Mouse (Mus musculus) limb, embryonic 10.5 days (tissue): ENCODE measurements at regions not wholly inside any gene's neighbourhood (a gene's known extent, or its start where the extent isn't known, plus 50 kb on each side); places are given as distances from the start of the nearest gene placed in this dataset.

Experiments
- DNase-seq: peaks from one replicate; pipeline ENCODE4 v3.0.0-alpha.2; 2017; ENCODE audit warnings: low spot score
- H3K27ac ChIP-seq: fragments of 300-500 bp; sonication (generic); 2 replicates; pipeline ENCODE4 v1.5.1; 2016; ENCODE audit warnings: mild to moderate bottlenecking
- H3K27me3 ChIP-seq: fragments of 300-500 bp; sonication (generic); 2 replicates; pipeline ENCODE4 v1.6.1; 2016; ENCODE audit warnings: low read depth, mild to moderate bottlenecking; ENCODE audit not compliant: poor library complexity, severe bottlenecking
- H3K36me3 ChIP-seq: fragments of 300-500 bp; sonication (generic); 2 replicates; pipeline ENCODE4 v1.6.1; 2016; ENCODE audit warnings: mild to moderate bottlenecking, moderate library complexity
- H3K4me1 ChIP-seq: fragments of 300-500 bp; sonication (generic); 2 replicates; pipeline ENCODE4 v1.6.1; 2016
- H3K4me3 ChIP-seq: fragments of 300-500 bp; sonication (generic); 2 replicates; pipeline ENCODE4 v1.5.1; 2016; ENCODE audit warnings: mild to moderate bottlenecking, moderate library complexity
- H3K9me3 ChIP-seq: fragments of 300-500 bp; sonication (generic); replicated peaks from 2 replicates; pipeline ENCODE4 v1.6.1; 2016; ENCODE audit warnings: mild to moderate bottlenecking
- WGBS: fragments of 180-500 bp; shearing (Covaris S2); methylation state at CpG from one replicate; pipeline ENCODE4 v1.1.7; 2016; 5-methylcytosine and 5-hydroxymethylcytosine counted together

GRCm38 (mm10) chr1:71953292-71953691 lies 258.8 kb downstream of the Mreg start:
- DNase-seq = no peak
- no peaks in the 10 kb centered on the region for H3K9me3 ChIP-seq
- no peaks in the 10 kb centered on the region for H3K36me3 ChIP-seq
- 81% methylated on average over 6 of the region's 6 CpGs for WGBS
- H3K4me1 ChIP-seq = peaks cover 12% of the 10 kb centered on the region
- H3K27ac ChIP-seq = no peak overlapping the region
- H3K4me3 ChIP-seq = no peak overlapping the region
- no peaks in the 10 kb centered on the region for H3K27me3 ChIP-seq

- WGBS = 79% methylated on average over 7 of the region's 7 CpGs
- H3K4me1 ChIP-seq = peaks cover 15% of the 10 kb centered on the region
- no peak overlapping the region for H3K27ac ChIP-seq
- DNase-seq = no peak
- H3K9me3 ChIP-seq = no peaks in the 10 kb centered on the region
- H3K36me3 ChIP-seq = no peaks in the 10 kb centered on the region
- H3K27me3 ChIP-seq = no peaks in the 10 kb centered on the region
- no peak overlapping the region for H3K4me3 ChIP-seq
Measured at GRCm38 (mm10) chr1:71949549-71949948, 262.6 kb downstream of the Mreg start.

- Histone ChIP-seq H3K4me3 (no peak overlapping the region), H3K9me3 (no peaks in the 10 kb centered on the region), H3K27me3 (no peaks in the 10 kb centered on the region), H3K36me3 (no peaks in the 10 kb centered on the region), H3K27ac (no peak overlapping the region), H3K4me1 (peaks cover 14% of the 10 kb centered on the region)
- 94% methylated on average over 4 of the region's 4 CpGs for WGBS
- no peak for DNase-seq
Measured at GRCm38 (mm10) chr1:71948686-71949085, 263.4 kb downstream of the Mreg start.

GRCm38 (mm10) chr1:71947506-71947905 lies 264.6 kb downstream of the Mreg start:
- no peaks in the 10 kb centered on the region for H3K36me3 ChIP-seq
- H3K27ac ChIP-seq = no peak overlapping the region
- H3K4me1 ChIP-seq = 0 out of 2 replicates have a peak, but pooled peaks cover 10% of the 10 kb centered on the region
- H3K9me3 ChIP-seq = no peaks in the 10 kb centered on the region
- 95% methylated on average over 2 of the region's 2 CpGs for WGBS
- DNase-seq = no peak
- H3K4me3 ChIP-seq = no peak overlapping the region
- H3K27me3 ChIP-seq = no peaks in the 10 kb centered on the region

- no peaks in the 10 kb centered on the region for H3K27me3 ChIP-seq
- H3K4me1 ChIP-seq = 0 out of 2 replicates have a peak, but pooled peaks cover 10% of the 10 kb centered on the region
- H3K9me3 ChIP-seq = no peaks in the 10 kb centered on the region
- 44% methylated on average over 2 of the region's 2 CpGs for WGBS
- H3K36me3 ChIP-seq = no peaks in the 10 kb centered on the region
- DNase-seq = no peak
- H3K4me3 ChIP-seq = no peak overlapping the region
- no peak overlapping the region for H3K27ac ChIP-seq
Measured at GRCm38 (mm10) chr1:71946911-71947310, 265.2 kb downstream of the Mreg start.

- Histone ChIP-seq H3K9me3 (no peaks in the 10 kb centered on the region), H3K27ac (no peak overlapping the region), H3K4me3 (no peak overlapping the region), H3K36me3 (no peaks in the 10 kb centered on the region), H3K4me1 (0 out of 2 replicates have a peak, but pooled peaks cover 14% of the 10 kb centered on the region), H3K27me3 (no peaks in the 10 kb centered on the region)
- 95% methylated on average over 6 of the region's 6 CpGs for WGBS
- DNase-seq = no peak
Measured at GRCm38 (mm10) chr1:71945070-71945469, 267.0 kb downstream of the Mreg start.

GRCm38 (mm10) chr1:71944531-71944930 lies 267.6 kb downstream of the Mreg start:
- no peak for DNase-seq
- 47% methylated on average over 3 of the region's 3 CpGs for WGBS
- H3K27me3 ChIP-seq = no peaks in the 10 kb centered on the region
- no peak overlapping the region for H3K27ac ChIP-seq
- H3K4me1 ChIP-seq = 0 out of 2 replicates have a peak, but pooled peaks cover 14% of the 10 kb centered on the region
- H3K9me3 ChIP-seq = no peaks in the 10 kb centered on the region
- H3K4me3 ChIP-seq = no peak overlapping the region
- H3K36me3 ChIP-seq = no peaks in the 10 kb centered on the region

GRCm38 (mm10) chr1:71942145-71942544 lies 270.0 kb downstream of the Mreg start:
- no peak overlapping the region for H3K4me3 ChIP-seq
- no peak for DNase-seq
- peaks cover 32% of the 10 kb centered on the region for H3K4me1 ChIP-seq
- H3K9me3 ChIP-seq = no peaks in the 10 kb centered on the region
- H3K36me3 ChIP-seq = no peaks in the 10 kb centered on the region
- H3K27ac ChIP-seq = no peak overlapping the region
- H3K27me3 ChIP-seq = no peaks in the 10 kb centered on the region

- Histone ChIP-seq H3K27ac (no peak overlapping the region), H3K9me3 (no peaks in the 10 kb centered on the region), H3K36me3 (no peaks in the 10 kb centered on the region), H3K27me3 (no peaks in the 10 kb centered on the region), H3K4me1 (peaks cover 34% of the 10 kb centered on the region), H3K4me3 (no peak overlapping the region)
- DNase-seq = no peak
- 63% methylated on average over 4 of the region's 4 CpGs for WGBS
Measured at GRCm38 (mm10) chr1:71941688-71942087, 270.4 kb downstream of the Mreg start.

GRCm38 (mm10) chr1:71940900-71941299 lies 271.2 kb downstream of the Mreg start:
- Histone ChIP-seq H3K4me1 (peaks cover 37% of the 10 kb centered on the region), H3K27ac (no peak overlapping the region), H3K27me3 (no peaks in the 10 kb centered on the region), H3K9me3 (no peaks in the 10 kb centered on the region), H3K4me3 (no peak overlapping the region), H3K36me3 (no peaks in the 10 kb centered on the region)
- DNase-seq = no peak
- WGBS = 68% methylated on average over 4 of the region's 4 CpGs

- H3K27ac ChIP-seq = peak overlapping the region; percentile 15; the same call in 1 of the 2 replicates
- no peak overlapping the region for H3K4me3 ChIP-seq
- H3K27me3 ChIP-seq = no peaks in the 10 kb centered on the region
- H3K36me3 ChIP-seq = no peaks in the 10 kb centered on the region
- 57% methylated on average over 12 of the region's 12 CpGs for WGBS
- H3K4me1 ChIP-seq = peaks cover 36% of the 10 kb centered on the region
- DNase-seq = no peak
- no peaks in the 10 kb centered on the region for H3K9me3 ChIP-seq
Measured at GRCm38 (mm10) chr1:71938323-71939007, 273.6 kb downstream of the Mreg start.

- no peaks in the 10 kb centered on the region for H3K27me3 ChIP-seq
- H3K27ac ChIP-seq = peak overlapping the region; percentile 15; the same call in 1 of the 2 replicates
- 44% methylated on average over 8 of the region's 8 CpGs for WGBS
- H3K9me3 ChIP-seq = no peaks in the 10 kb centered on the region
- no peak for DNase-seq
- H3K4me1 ChIP-seq = peaks cover 33% of the 10 kb centered on the region
- H3K4me3 ChIP-seq = no peak overlapping the region
- no peaks in the 10 kb centered on the region for H3K36me3 ChIP-seq
Measured at GRCm38 (mm10) chr1:71937922-71938321, 274.2 kb downstream of the Mreg start.

- DNase-seq = no peak
- H3K4me1 ChIP-seq = peaks cover 33% of the 10 kb centered on the region
- no peaks in the 10 kb centered on the region for H3K36me3 ChIP-seq
- H3K4me3 ChIP-seq = no peak overlapping the region
- WGBS = 62% methylated on average over 3 of the region's 3 CpGs
- no peaks in the 10 kb centered on the region for H3K27me3 ChIP-seq
- no peaks in the 10 kb centered on the region for H3K9me3 ChIP-seq
- H3K27ac ChIP-seq = peak overlapping the region; percentile 5
Measured at GRCm38 (mm10) chr1:71937168-71937567, 274.9 kb downstream of the Mreg start.
